Mouse (Mus musculus) lung, embryonic 15.5 days (tissue): ENCODE results near the gene Pprc1. TPM values are rescaled to one million over a fixed set of nuclear protein-coding genes. Genes with fewer than 3 reads are reported as not detected.

Source experiments
- ATAC-seq: fragments of 200-750 bp; cut with Nextera tagmentation; 2 replicates; pipeline ENCODE4 v1.8.0; 2017; ENCODE audit warnings: moderate number of reproducible peaks, borderline replicate concordance; ENCODE audit not compliant: low FRiP score, low TSS enrichment; ENCODE audit errors: extremely low read depth
- H3K27ac ChIP-seq: fragments of 300-500 bp; sonication (generic); 2 replicates; pipeline ENCODE4 v1.5.1; 2015; ENCODE audit warnings: moderate library complexity, mild to moderate bottlenecking, inconsistent platforms
- H3K27me3 ChIP-seq: fragments of 300-500 bp; sonication (generic); 2 replicates; pipeline ENCODE4 v1.6.1; 2015; ENCODE audit warnings: inconsistent platforms
- H3K36me3 ChIP-seq: fragments of 300-500 bp; sonication (generic); 2 replicates; pipeline ENCODE4 v1.6.1; 2015; ENCODE audit warnings: inconsistent platforms
- H3K4me1 ChIP-seq: fragments of 300-500 bp; sonication (generic); 2 replicates; pipeline ENCODE4 v1.6.1; 2015; ENCODE audit warnings: inconsistent platforms
- H3K4me2 ChIP-seq: fragments of 300-500 bp; sonication (generic); 2 replicates; pipeline ENCODE4 v1.6.1; 2015; ENCODE audit warnings: inconsistent platforms, mild to moderate bottlenecking, moderate library complexity
- H3K4me3 ChIP-seq: fragments of 300-500 bp; sonication (generic); 2 replicates; pipeline ENCODE4 v1.5.1; 2015; ENCODE audit warnings: mild to moderate bottlenecking, inconsistent platforms
- H3K9ac ChIP-seq: fragments of 300-500 bp; sonication (generic); 2 replicates; pipeline ENCODE4 v1.6.1; 2015; ENCODE audit warnings: inconsistent platforms
- H3K9me3 ChIP-seq: fragments of 300-500 bp; sonication (generic); 2 replicates; pipeline ENCODE4 v1.6.1; 2016; ENCODE audit warnings: inconsistent platforms
- WGBS: fragments of 180-500 bp; shearing (Covaris S2); methylation state at CpG from one replicate; pipeline ENCODE4 v1.1.7; 2015; 5-methylcytosine and 5-hydroxymethylcytosine counted together
- polyA plus RNA-seq: library from polyadenylated mRNA; unstranded; fragments of >200 nt; fragmentation: Nextera tagmentation; extraction: Ambion mirVana; gene quantifications from 2 replicates; pipeline ENCODE4 v1.2.1, GENCODE M21; 2015

The Pprc1 gene
- polyA plus RNA-seq, 1 experiment from 2014 or later = 28.0 TPM

GRCm38 (mm10) chr19:46044993-46045695 is 458 bp downstream of the Pprc1 start, which contains the start of gene Ldb1:
Gene Ldb1 (minus strand): TSS chr19:46045214.
- Histone ChIP-seq H3K9ac (peak within 1 kb of the TSS; percentile 99), H3K36me3 (no peaks in the 10 kb centered on the region), H3K4me3 (peak within 1 kb of the TSS; percentile 95), H3K4me2 (peak within 1 kb of the TSS; percentile 85), H3K4me1 (peaks cover 61% of the 10 kb centered on the region), H3K9me3 (no peaks in the 10 kb centered on the region), H3K27ac (peak within 1 kb of the TSS; percentile 99), H3K27me3 (no peaks in the 10 kb centered on the region)
- ATAC-seq = peak; percentile 74
- under 1% methylated on average over 78 of the region's 84 CpGs for WGBS

- ATAC-seq = peak; percentile 73
- Histone ChIP-seq H3K9me3 (no peaks in the 10 kb centered on the region), H3K27ac (peak overlapping the region; percentile 99), H3K36me3 (no peaks in the 10 kb centered on the region), H3K4me3 (peak overlapping the region; percentile 95), H3K9ac (peak overlapping the region; percentile 99), H3K27me3 (no peaks in the 10 kb centered on the region), H3K4me1 (peaks cover 55% of the 10 kb centered on the region), H3K4me2 (peak overlapping the region; percentile 85)
- WGBS = 1% methylated on average over 7 of the region's 7 CpGs
Measured at GRCm38 (mm10) chr19:46045696-46046311, 1.1 kb downstream of the Pprc1 start.

- no peak overlapping the region for H3K9ac ChIP-seq
- no peaks in the 10 kb centered on the region for H3K27me3 ChIP-seq
- no peaks in the 10 kb centered on the region for H3K9me3 ChIP-seq
- ATAC-seq = no peak
- peak overlapping the region; percentile 99 for H3K27ac ChIP-seq
- H3K4me1 ChIP-seq = peaks cover 47% of the 10 kb centered on the region
- 2% methylated on average over 10 of the region's 10 CpGs for WGBS
- peak overlapping the region; percentile 95 for H3K4me3 ChIP-seq
- H3K36me3 ChIP-seq = no peaks in the 10 kb centered on the region
- peak overlapping the region; percentile 85 for H3K4me2 ChIP-seq
Measured at GRCm38 (mm10) chr19:46046621-46047025, 1.9 kb downstream of the Pprc1 start.

GRCm38 (mm10) chr19:46047426-46047825 is 2.7 kb downstream of the Pprc1 start:
- Histone ChIP-seq H3K4me3 (no peak overlapping the region), H3K27ac (0 out of 2 replicates have a peak overlapping the region, but pooled peaks have one; percentile 99), H3K27me3 (no peaks in the 10 kb centered on the region), H3K4me1 (peaks cover 39% of the 10 kb centered on the region), H3K9ac (no peak overlapping the region), H3K9me3 (no peaks in the 10 kb centered on the region), H3K36me3 (no peaks in the 10 kb centered on the region), H3K4me2 (no peak overlapping the region)
- no peak for ATAC-seq
- 65% methylated on average over 2 of the region's 2 CpGs for WGBS

- ATAC-seq = no peak
- Histone ChIP-seq H3K9ac (no peak overlapping the region), H3K4me3 (no peak overlapping the region), H3K4me1 (peaks cover 22% of the 10 kb centered on the region), H3K27ac (0 out of 2 replicates have a peak overlapping the region, but pooled peaks have one; percentile 19), H3K9me3 (no peaks in the 10 kb centered on the region), H3K27me3 (no peaks in the 10 kb centered on the region), H3K4me2 (no peak overlapping the region), H3K36me3 (no peaks in the 10 kb centered on the region)
- WGBS = 55% methylated on average over 4 of the region's 4 CpGs
Measured at GRCm38 (mm10) chr19:46049129-46049528, 4.4 kb downstream of the Pprc1 start.

- Histone ChIP-seq H3K4me2 (no peak overlapping the region), H3K27ac (no peak overlapping the region), H3K4me3 (no peak overlapping the region), H3K27me3 (no peaks in the 10 kb centered on the region), H3K36me3 (no peaks in the 10 kb centered on the region), H3K9me3 (no peaks in the 10 kb centered on the region), H3K4me1 (peaks cover 18% of the 10 kb centered on the region), H3K9ac (no peak overlapping the region)
- ATAC-seq = no peak
- 61% methylated on average over 2 of the region's 2 CpGs for WGBS
Measured at GRCm38 (mm10) chr19:46050462-46050861, 5.8 kb downstream of the Pprc1 start.

GRCm38 (mm10) chr19:46055752-46056387 is 11.2 kb downstream of the Pprc1 start:
- H3K36me3 ChIP-seq = no peaks in the 10 kb centered on the region
- H3K4me1 ChIP-seq = peaks cover 13% of the 10 kb centered on the region
- H3K27ac ChIP-seq = peak overlapping the region; percentile 16; the same call in 1 of the 2 replicates
- H3K4me3 ChIP-seq = peak overlapping the region; percentile 93
- peak overlapping the region; percentile 32 for H3K9ac ChIP-seq
- no peaks in the 10 kb centered on the region for H3K9me3 ChIP-seq
- no peaks in the 10 kb centered on the region for H3K27me3 ChIP-seq
- peak; percentile 74 for ATAC-seq
- 2% methylated on average over 11 of the region's 11 CpGs for WGBS
- peak overlapping the region; percentile 66 for H3K4me2 ChIP-seq

- peak; percentile 94 for ATAC-seq
- Histone ChIP-seq H3K36me3 (peaks cover 1% of the 10 kb centered on the region; the same call in 1 of the 2 replicates), H3K27ac (peak overlapping the region; percentile 96), H3K4me3 (peak overlapping the region; percentile 93), H3K27me3 (no peaks in the 10 kb centered on the region), H3K9ac (peak overlapping the region; percentile 75), H3K9me3 (no peaks in the 10 kb centered on the region), H3K4me2 (peak overlapping the region; percentile 66), H3K4me1 (peaks cover 13% of the 10 kb centered on the region)
- WGBS = under 1% methylated on average over 51 of the region's 52 CpGs
Measured at GRCm38 (mm10) chr19:46056388-46056946, 11.8 kb downstream of the Pprc1 start.

- Histone ChIP-seq H3K27me3 (no peaks in the 10 kb centered on the region), H3K4me3 (peak overlapping the region; percentile 93), H3K27ac (peak overlapping the region; percentile 96), H3K4me2 (peak overlapping the region; percentile 66), H3K36me3 (peaks cover 7% of the 10 kb centered on the region), H3K4me1 (peaks cover 13% of the 10 kb centered on the region), H3K9ac (peak overlapping the region; percentile 75), H3K9me3 (no peaks in the 10 kb centered on the region)
- WGBS = under 1% methylated on average over 32 of the region's 42 CpGs
- ATAC-seq = peak; percentile 82
Measured at GRCm38 (mm10) chr19:46056947-46057607, 12.4 kb downstream of the Pprc1 start.

- WGBS = 94% methylated on average over 7 of the region's 7 CpGs
- no peak overlapping the region; the same call in 1 of the 2 replicates for H3K9ac ChIP-seq
- no peaks in the 10 kb centered on the region for H3K9me3 ChIP-seq
- no peak for ATAC-seq
- H3K4me2 ChIP-seq = peak overlapping the region; percentile 66; the same call in 1 of the 2 replicates
- H3K27me3 ChIP-seq = no peaks in the 10 kb centered on the region
- H3K27ac ChIP-seq = no peak overlapping the region
- peak overlapping the region; percentile 93; the same call in 1 of the 2 replicates for H3K4me3 ChIP-seq
- H3K36me3 ChIP-seq = peaks cover 21% of the 10 kb centered on the region
- H3K4me1 ChIP-seq = peaks cover 13% of the 10 kb centered on the region
Measured at GRCm38 (mm10) chr19:46058466-46058865, 13.8 kb downstream of the Pprc1 start.

- no peaks in the 10 kb centered on the region for H3K9me3 ChIP-seq
- H3K27me3 ChIP-seq = no peaks in the 10 kb centered on the region
- WGBS = 64% methylated on average over 6 of the region's 6 CpGs
- H3K36me3 ChIP-seq = peaks cover 45% of the 10 kb centered on the region
- ATAC-seq = no peak
- no peak overlapping the region for H3K27ac ChIP-seq
- H3K4me3 ChIP-seq = no peak overlapping the region
- no peak overlapping the region for H3K4me2 ChIP-seq
- no peak overlapping the region for H3K9ac ChIP-seq
- peaks cover 13% of the 10 kb centered on the region for H3K4me1 ChIP-seq
Measured at GRCm38 (mm10) chr19:46060845-46061244, 16.2 kb downstream of the Pprc1 start.
